Mouse (Mus musculus) cerebellum, adult 2 months (tissue): ENCODE measurements around the gene Tppp3. TPM values are rescaled to one million over a fixed set of nuclear protein-coding genes. Genes with fewer than 3 reads are reported as not detected.

Experiments used
- DNase-seq, 2 experiments: peaks; one replicate each; pipeline ENCODE4 v3.0.0; 2021
- H3K27ac ChIP-seq: fragments of 200-500 bp; 2 replicates; pipeline ENCODE4 v1.5.1; 2012; ENCODE audit warnings: low read length, control low read depth, inconsistent platforms; ENCODE audit not compliant: insufficient read depth
- H3K27me3 ChIP-seq: fragments of 200-500 bp; 2 replicates; pipeline ENCODE4 v1.6.1; 2012; ENCODE audit warnings: inconsistent platforms, mild to moderate bottlenecking, low read length, moderate library complexity; ENCODE audit not compliant: control insufficient read depth, insufficient read depth
- H3K4me1 ChIP-seq: fragments of 200-500 bp; 2 replicates; pipeline ENCODE4 v1.6.1; 2011; ENCODE audit warnings: low read length; ENCODE audit not compliant: control insufficient read depth, insufficient read depth
- H3K4me3 ChIP-seq: fragments of 200-500 bp; replicated peaks from 2 replicates; pipeline ENCODE3; 2011; ENCODE audit warnings: mild to moderate bottlenecking, low read depth, low read length, control low read depth; ENCODE audit not compliant: insufficient read depth
- CTCF ChIP-seq: fragments of 200-500 bp; IDR thresholded peaks from 2 replicates; pipeline ENCODE4 v1.5.1; 2011; ENCODE audit warnings: low read depth, mild to moderate bottlenecking, control low read depth, low read length, moderate library complexity, borderline replicate concordance; ENCODE audit not compliant: insufficient read depth
- POLR2A ChIP-seq: fragments of 200-500 bp; IDR thresholded peaks from 2 replicates; pipeline ENCODE4 v1.6.1; 2011; ENCODE audit warnings: low read length, control low read depth, borderline replicate concordance; ENCODE audit not compliant: insufficient read depth
- WGBS: fragments of 180-500 bp; shearing (Covaris S2); methylation state at CpG from one replicate; pipeline ENCODE4 v1.1.7; 2018; 5-methylcytosine and 5-hydroxymethylcytosine counted together
- polyA plus RNA-seq: library from polyadenylated mRNA; depleted of rRNA; stranded (reverse); fragments of >200 nt; gene quantifications from 2 replicates; pipeline ENCODE4 v1.2.3, GENCODE M21; 2012

Tppp3 gene
- polyA plus RNA-seq, 1 experiment: 286 TPM

GRCm38 (mm10) chr8:105496439-105497180 lies 25.3 kb upstream of the Tppp3 start, which contains the start of gene Zdhhc1:
TSS of gene Zdhhc1 (minus strand) at chr8:105496902.
- no peaks in the 10 kb centered on the region for H3K27me3 ChIP-seq
- peak; percentile 92 to 94 for DNase-seq
- peak within 1 kb of the TSS; percentile 47 for H3K27ac ChIP-seq
- TF ChIP-seq CTCF (peak; percentile 49; the same call in 1 of the 2 replicates), POLR2A (peak; percentile 46; the same call in 1 of the 2 replicates)
- WGBS: under 1% methylated on average over 68 of the region's 68 CpGs
- H3K4me1 ChIP-seq: peaks cover 2% of the 10 kb centered on the region; the same call in 1 of the 2 replicates
- peak within 1 kb of the TSS; percentile 67 for H3K4me3 ChIP-seq

- WGBS: 40% methylated on average over 17 of the region's 17 CpGs
- TF ChIP-seq POLR2A (no peak), CTCF (no peak)
- H3K4me3 ChIP-seq: peak overlapping the region; percentile 67
- no peaks in the 10 kb centered on the region for H3K27me3 ChIP-seq
- peak in 1 of 2 experiments; percentile 25 for DNase-seq
- H3K27ac ChIP-seq: no peak overlapping the region
- peaks cover 2% of the 10 kb centered on the region; the same call in 1 of the 2 replicates for H3K4me1 ChIP-seq
These were observed 24.3 kb upstream of the Tppp3 start for GRCm38 (mm10) chr8:105495350-105496302.

GRCm38 (mm10) chr8:105494566-105494965 lies 23.2 kb upstream of the Tppp3 start:
- Histone ChIP-seq H3K4me1 (peaks cover 2% of the 10 kb centered on the region; the same call in 1 of the 2 replicates), H3K4me3 (no peak overlapping the region), H3K27ac (no peak overlapping the region), H3K27me3 (no peaks in the 10 kb centered on the region)
- no peak for TF ChIP-seq CTCF
- no peak for TF ChIP-seq POLR2A
- no peak for DNase-seq
- 68% methylated on average over 3 of the region's 3 CpGs for WGBS

- Histone ChIP-seq H3K4me1 (peaks cover 2% of the 10 kb centered on the region; the same call in 1 of the 2 replicates), H3K4me3 (no peak overlapping the region), H3K27me3 (no peaks in the 10 kb centered on the region), H3K27ac (no peak overlapping the region)
- 59% methylated on average over 3 of the region's 3 CpGs for WGBS
- TF ChIP-seq POLR2A: no peak
- no peak for TF ChIP-seq CTCF
- no peak for DNase-seq
These were observed 22.2 kb upstream of the Tppp3 start for GRCm38 (mm10) chr8:105493495-105493894.

GRCm38 (mm10) chr8:105489281-105489680 lies 18.0 kb upstream of the Tppp3 start:
- Histone ChIP-seq H3K4me3 (no peak overlapping the region), H3K27ac (no peak overlapping the region)
- 34% methylated on average over 1 of the region's 1 CpGs for WGBS

GRCm38 (mm10) chr8:105488082-105488481 lies 16.8 kb upstream of the Tppp3 start:
- WGBS: 57% methylated on average over 3 of the region's 3 CpGs
- Histone ChIP-seq H3K27ac (no peak overlapping the region), H3K27me3 (no peaks in the 10 kb centered on the region), H3K4me1 (no peaks in the 10 kb centered on the region), H3K4me3 (no peak overlapping the region)
- no peak for DNase-seq
- TF ChIP-seq POLR2A: no peak
- TF ChIP-seq CTCF: no peak

More at GRCm38 (mm10) chr8:105489281-105489680, 18.0 kb upstream of the Tppp3 start:
- H3K4me1 ChIP-seq: no peaks in the 10 kb centered on the region
- no peaks in the 10 kb centered on the region for H3K27me3 ChIP-seq
- no peak for DNase-seq
- TF ChIP-seq CTCF (no peak), POLR2A (no peak)

GRCm38 (mm10) chr8:105484392-105484791 lies 13.1 kb upstream of the Tppp3 start:
- H3K4me3 ChIP-seq: no peak overlapping the region
- TF ChIP-seq POLR2A (no peak), CTCF (peak; percentile 25; the same call in 1 of the 2 replicates)
- no peak for DNase-seq
- no peak overlapping the region for H3K27ac ChIP-seq
- no peaks in the 10 kb centered on the region for H3K4me1 ChIP-seq
- 57% methylated on average over 2 of the region's 2 CpGs for WGBS
- no peaks in the 10 kb centered on the region for H3K27me3 ChIP-seq
